Mouse (Mus musculus) lung, adult 2 months (tissue): ENCODE measurements around the gene Tsga10ip.

Experiments
- CTCF ChIP-seq: fragments of 200-500 bp; IDR thresholded peaks from 2 replicates; pipeline ENCODE4 v1.5.1; 2011; ENCODE audit warnings: mild to moderate bottlenecking, low read length, control low read depth; ENCODE audit not compliant: insufficient read depth
- POLR2A ChIP-seq: fragments of 200-500 bp; IDR thresholded peaks from 2 replicates; pipeline ENCODE4 v1.6.1; 2011; ENCODE audit warnings: low read depth, mild to moderate bottlenecking, control low read depth, low read length, borderline replicate concordance; ENCODE audit errors: extremely low read depth

- TF ChIP-seq CTCF (no peak), POLR2A (no peak)
These were observed 42.6 kb upstream of the Tsga10ip start for GRCm38 (mm10) chr19:5444954-5445353.
